Mouse (Mus musculus): ENCODE measurements at regions not wholly inside any gene's neighbourhood (a gene's known extent, or its start where the extent isn't known, plus 50 kb on each side); places are given as distances from the start of the nearest gene placed in this dataset.
A peak's percentile ranks its signal among the peaks of the same experiment; 100 is the strongest.

DNA sequence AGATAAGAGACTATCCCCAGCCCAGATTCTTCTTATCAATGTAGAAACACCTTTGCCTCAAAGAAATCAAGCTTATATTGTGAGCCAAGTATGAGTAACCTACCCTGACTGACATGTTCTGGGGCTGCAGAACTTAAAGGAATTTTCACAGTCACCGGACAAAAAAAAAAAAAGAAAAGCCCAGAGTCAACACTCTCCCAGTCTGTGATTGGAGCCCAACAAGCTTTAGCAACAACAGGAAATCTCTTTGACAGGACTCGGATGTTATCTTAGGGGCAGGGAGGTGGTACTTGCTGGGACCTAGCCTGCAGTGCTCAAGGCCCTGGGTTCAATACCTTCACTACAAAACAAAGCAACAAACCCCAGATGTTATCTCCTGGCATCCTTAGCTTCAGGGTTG is 114.2 kb downstream of the Nectin1 start:
- no peak for DNase-seq (ENCODE audit: low read depth, low spot score)

DNA sequence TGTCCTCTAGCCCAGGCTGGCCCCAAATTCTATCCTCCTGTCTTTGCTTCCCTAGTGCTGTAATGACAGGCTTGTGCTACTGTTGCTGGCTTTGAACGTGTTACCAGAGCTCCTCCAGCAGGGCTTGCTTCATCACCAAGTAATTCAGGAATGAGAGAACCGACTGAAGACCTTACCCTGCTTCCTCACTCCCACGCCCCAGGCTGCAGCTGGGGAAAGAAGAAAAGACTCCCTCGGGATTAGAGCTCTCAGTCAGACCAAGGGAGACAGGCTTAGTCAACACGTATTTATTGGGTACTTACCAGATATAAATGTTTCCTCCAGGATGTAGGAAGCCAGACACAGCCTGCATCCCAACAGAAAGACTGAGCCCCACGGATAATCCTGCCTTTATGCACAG is 115.0 kb downstream of the Nectin1 start:
- no peak for DNase-seq (ENCODE audit: low read depth, low spot score)

DNA sequence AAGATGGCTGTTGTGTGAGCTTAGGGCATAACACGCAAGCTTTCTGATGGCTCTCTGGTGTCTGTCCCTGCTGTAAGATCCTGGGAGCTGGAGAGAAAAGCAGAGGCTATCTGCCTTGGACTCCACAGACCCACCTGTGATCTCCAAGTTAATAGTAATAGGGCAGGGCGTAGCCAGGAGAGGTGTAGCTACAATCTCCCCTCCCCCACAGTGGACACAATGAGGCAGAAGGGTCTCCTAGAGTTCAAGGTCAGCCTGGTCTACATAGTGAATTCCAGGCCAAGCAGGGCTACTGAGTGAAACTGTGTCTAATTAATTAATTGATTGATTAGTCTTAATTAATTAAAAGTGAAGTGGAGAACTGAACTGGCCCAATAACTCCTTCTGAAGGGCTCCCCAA is 116.5 kb downstream of the Nectin1 start:
- DNase-seq (ENCODE audit: low read depth, low spot score), result peak; percentile 92

DNA sequence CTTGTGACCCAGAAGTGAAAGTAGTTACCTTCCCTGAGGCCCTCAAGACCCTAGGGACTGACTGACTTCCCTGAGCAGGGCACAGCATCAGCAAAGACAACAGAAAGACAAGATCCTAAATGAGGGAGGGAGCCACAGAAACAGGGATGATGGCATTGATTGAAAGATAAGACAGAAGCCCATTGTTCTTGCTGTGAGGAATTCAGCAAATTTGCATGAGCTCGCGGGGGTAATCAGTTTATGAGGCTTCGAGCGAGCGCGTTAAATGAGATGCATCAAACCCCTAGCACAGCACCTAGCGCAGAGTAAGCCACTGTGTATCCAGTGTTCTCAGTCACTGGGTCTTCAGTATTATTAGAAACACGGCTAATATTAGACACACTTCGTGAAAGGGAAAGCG is 117.6 kb downstream of the Nectin1 start:
- peak; percentile 54 for DNase-seq (ENCODE audit: low read depth, low spot score)

DNA sequence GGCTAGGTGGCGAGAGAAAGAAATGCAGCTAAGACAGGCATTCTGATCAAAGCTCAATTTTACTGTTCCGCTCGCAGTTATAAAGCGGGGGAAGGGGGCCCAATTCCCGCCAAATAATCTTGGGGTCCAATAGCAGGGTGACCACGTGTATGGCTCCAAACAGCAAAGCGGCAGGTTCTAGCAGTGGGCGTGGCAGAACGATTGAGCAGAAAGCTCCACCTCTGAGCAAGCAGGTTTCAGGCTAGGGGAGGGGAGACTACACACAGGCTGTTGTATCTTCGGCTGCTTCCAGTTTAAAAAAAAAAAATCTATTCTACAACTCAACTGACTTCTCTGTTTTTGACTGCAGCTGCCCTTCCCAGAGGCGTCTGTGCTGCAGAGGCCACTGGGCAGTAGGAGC is 118.2 kb downstream of the Nectin1 start:
- DNase-seq (ENCODE audit: low read depth, low spot score), result peak; percentile 58

DNA sequence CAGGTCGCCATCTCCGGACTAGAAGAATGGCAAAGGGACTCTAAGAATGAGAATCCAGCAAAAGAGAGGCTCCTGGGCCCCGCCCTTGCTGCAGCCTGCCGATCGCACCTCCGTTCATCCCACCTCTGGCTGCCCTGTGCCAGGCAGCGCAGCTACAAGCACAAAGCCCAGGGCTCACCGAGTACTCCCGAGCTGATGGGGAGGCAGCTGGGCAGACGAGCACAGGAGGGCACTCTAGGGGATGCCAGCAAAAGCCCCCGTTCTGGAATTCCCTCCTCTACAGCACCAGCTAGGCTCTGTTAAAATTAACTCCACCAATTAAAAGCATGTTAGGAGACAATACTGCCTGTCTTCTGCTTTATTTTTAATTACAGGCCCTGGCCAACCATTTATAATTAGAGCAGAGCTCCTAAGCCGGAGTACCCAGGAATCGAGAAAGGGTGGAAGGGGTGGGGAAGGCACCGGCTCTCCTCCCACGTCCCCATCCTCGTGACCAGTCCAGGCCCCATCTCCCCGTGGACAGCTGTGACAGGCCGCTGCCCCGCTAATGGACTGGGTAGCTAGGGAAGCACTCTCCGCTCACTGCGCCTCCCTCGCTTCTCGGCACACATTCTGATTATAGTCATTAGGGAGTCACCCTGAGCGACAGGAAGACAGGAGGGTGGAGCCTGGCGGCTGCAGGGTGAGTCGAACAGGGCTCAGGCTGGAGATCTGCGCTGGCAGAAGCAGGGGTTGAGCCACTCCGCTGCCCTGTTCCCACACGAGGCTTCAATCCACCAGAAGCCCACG is 120.0 kb downstream of the Nectin1 start:
- DNase-seq (ENCODE audit: low read depth, low spot score), result peak; percentile 44

DNA sequence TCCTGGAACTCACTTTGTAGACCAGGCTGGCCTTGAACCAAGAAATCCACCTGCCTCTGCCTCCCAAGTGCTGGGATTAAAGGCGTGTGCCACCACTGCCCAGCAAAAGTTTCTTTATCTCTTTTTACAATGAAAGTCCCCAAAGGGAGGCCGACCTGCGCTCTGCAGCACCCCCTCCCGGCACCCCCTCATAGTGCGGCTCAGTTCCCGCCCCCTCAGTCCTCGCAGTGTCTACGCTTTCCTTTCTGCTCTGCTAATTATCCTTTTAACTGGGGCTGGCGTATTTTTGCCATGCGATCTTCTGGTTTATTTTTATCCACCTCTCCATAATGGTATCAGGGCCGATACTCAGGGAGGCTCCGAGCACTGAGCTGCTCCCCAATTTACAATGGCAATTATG is 123.0 kb downstream of the Nectin1 start:
- DNase-seq (ENCODE audit: low read depth, low spot score), result no peak

DNA sequence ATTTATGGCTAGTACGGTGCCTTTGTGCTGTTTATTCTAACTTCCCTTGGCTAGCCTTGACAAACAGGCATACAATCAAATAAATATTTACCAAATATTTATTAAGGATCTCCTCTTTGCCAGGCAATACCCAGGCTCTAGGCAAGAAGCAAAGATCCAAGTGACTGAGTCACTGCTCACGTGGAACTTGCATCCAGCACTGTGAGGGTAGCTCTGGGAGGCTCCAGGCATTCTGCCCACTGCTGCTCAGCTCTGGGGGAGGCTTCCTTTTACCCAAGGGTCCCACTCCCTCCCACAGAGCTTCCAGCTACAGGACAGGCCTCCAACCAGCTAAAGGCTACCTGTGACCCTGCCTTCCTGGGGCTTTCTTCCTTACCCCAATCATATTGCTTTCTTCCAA is 130.1 kb downstream of the Nectin1 start:
- DNase-seq (ENCODE audit: low read depth, low spot score), result no peak

DNA sequence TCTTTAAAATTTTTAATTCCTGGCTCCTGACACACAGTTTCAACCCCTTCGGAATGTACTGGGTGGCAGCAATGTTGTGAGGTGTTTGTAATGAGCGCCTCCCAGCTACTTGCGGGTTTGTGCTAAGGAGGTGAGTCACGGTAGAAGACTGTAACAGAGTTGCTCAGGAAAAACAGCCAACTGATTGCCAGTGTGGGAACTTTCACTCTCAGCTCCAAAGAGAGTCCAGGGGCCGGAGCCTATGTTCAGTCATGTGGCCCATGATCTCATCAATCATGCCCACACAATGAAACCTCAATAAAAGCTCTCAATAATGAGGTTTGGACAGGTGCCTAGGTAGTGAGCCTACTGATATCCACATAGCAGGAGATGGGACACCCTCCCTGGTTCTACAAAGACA is 130.5 kb downstream of the Nectin1 start:
- DNase-seq (ENCODE audit: low read depth, low spot score), result no peak

DNA sequence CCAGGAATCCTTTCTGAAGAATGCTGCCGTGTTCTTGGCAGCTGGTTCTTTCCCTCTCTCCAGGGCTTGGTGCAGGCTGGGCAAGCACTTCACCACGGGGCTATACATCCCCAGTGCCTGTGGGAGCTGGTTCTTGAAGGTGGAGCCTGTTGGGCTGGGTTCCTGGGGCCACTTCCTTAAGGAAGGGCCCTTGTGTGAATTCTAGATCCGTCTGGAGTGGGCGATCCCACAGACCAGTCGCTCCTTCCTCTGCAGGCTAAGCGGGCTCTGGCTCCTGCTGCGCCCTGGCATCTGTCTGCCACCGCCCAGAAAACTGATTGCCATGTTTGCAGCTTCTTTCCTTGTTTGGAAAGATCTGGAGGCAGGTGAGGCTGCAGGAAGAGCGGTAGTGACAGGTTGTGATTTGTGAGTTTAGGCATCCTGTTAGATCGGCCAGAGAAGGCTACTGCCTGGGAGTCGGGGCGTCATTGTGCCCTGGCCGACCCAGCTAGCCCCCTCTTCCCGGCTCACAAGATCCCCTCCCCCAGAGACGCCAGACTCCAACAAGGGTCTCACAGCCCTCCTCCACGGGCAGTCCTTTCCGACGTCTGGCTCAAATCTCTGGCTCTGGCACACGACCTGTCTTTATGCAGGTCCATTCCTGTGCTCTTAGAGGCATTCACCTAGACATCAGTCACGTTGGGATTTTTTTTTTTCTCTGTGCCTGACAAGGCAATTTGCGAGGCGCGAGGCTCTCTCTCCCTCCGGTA is 135.6 kb downstream of the Nectin1 start:
- DNase-seq (ENCODE audit: low read depth, low spot score), result no peak

DNA sequence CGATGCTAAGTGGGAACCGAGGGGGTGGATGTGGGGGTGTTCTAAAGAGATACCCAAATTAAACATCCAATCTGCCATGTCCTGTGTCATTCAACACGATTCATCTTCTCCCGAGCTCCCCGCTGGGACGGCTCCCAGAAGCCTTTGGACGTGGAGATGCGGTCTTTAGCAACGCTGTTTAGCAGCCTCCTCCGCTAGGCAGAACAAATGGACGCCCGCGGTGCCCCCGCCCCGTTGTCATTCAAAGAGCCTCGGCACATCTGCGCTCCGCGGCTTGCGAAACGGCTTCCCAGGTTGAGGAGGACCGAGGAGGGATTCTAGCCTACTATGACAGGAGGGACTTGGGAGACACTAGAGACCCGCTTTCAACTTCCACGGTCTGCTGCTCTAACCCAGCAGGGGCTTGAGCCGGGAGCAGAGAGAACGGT is 136.2 kb downstream of the Nectin1 start:
- DNase-seq (ENCODE audit: low read depth, low spot score), result peak; percentile 76

DNA sequence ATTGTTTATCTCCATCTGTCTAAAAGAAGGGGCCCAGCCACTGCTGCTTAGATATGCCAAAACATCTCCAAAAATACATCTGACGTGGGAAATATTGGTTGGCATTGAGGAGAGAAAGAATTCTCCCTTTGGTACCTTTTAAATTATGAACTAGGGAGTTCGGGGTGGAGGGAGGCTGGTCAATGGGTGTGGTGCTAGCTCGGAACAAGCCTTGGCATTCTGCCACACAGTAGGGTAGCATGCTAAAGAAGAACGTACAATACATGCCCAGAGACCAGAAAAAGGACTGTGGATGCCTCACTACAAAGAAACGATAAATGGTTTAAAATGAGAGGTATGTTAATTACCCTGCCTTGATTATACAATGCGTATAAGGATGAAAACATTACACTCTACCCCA is 149.3 kb downstream of the Nectin1 start:
- DNase-seq (ENCODE audit: low read depth, low spot score), result no peak

DNA sequence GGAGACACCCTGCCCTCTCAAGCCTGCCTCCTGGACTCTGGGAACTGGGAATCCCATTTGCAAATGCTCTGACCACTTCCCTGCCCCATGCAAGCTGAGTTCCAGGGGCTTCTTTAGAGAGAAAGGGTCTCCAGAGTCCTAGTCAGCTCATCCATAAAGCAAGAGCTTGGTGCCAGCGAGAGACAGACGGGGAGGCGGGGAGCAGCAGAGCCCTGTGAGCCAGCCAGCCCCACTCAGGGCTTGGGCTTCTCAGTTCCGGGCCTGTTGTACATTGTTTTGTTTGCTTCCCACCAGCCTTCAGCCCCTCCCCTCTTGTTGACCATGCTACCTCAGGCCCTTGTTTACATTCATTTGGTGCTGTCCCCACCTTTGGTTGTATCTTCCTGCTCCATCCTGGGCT is 143.9 kb upstream of the Thy1 start:
- no peak for DNase-seq (ENCODE audit: low read depth, low spot score)

DNA sequence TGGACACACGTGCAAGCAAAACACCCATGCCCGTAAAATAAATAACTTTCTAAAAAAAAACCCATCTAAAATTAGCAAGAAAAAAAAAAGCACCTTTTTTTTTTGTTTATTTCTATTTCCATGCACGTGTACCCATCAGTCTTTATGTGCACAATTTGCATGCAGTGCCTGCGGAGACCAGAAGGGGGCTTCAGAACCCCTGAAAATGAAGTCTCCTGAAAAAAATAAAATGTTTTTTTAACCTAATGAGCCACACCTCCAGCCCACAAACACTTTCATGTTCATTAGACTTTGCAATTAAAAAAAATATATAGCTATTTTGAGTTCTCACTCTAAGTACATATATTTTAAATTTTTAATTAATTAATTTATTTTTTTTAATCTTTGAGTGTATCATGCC is 134.9 kb upstream of the Thy1 start:
- peak; percentile 46 for DNase-seq (ENCODE audit: low read depth, low spot score)

DNA sequence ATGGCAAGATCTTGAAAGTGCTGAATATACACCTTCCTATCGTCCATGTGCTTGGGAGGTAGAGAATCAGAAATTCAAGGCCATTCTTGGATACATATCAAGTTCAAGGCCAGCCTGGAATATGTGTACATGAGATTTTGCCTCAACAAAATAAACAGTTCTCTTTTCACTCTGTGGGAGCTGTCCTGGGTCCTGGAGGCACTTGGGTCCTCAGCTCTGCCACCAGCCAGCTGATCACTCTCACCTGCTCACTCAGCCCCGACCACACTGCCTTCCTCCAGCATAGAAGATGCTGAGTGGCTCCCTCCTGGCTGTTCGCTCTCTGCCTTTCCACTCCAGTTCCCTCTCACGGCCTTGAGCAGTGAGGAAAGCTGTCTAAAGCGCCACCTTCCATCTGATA is 128.2 kb upstream of the Thy1 start:
- peak; percentile 38 for DNase-seq (ENCODE audit: low read depth, low spot score)

DNA sequence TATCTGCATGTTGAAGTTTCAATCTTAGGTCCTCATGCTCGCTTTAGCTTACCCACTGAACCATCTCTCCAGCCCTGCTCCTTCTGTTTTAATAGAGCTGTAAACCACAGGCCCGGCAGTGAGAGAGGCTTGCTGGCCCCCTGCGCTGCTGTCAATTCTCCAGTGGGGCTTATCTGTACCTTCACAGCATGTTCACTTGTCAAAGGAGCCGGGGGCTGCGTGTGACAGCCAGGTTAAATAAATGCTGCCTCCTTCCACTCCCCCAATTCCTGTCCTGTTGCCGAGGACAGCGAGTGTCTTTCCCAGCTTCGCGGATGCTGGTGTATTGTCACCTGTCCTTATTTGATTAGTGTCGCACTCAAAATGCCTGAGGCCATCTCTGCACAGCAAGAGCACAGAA is 125.7 kb upstream of the Thy1 start:
- DNase-seq (ENCODE audit: low read depth, low spot score), result no peak

DNA sequence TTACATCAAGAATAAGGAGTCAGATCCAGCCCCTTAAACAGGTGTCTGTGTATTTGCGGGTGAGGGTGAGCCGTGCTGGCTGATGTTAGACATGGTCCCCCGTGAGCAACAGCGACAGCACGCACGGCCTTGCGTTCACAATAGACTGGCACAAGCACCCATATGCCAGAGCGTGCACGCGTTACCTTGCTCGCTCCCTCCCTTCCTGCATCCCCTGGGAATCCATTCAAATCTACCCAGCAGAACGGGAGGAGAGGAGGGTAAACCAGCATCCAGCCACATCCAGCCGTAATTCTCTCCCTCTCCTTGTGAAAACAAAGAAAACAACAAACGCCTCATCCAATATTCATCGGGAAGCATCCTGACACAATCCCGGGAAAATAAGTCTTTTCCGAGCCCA is 124.2 kb upstream of the Thy1 start:
- DNase-seq (ENCODE audit: low read depth, low spot score), result no peak

DNA sequence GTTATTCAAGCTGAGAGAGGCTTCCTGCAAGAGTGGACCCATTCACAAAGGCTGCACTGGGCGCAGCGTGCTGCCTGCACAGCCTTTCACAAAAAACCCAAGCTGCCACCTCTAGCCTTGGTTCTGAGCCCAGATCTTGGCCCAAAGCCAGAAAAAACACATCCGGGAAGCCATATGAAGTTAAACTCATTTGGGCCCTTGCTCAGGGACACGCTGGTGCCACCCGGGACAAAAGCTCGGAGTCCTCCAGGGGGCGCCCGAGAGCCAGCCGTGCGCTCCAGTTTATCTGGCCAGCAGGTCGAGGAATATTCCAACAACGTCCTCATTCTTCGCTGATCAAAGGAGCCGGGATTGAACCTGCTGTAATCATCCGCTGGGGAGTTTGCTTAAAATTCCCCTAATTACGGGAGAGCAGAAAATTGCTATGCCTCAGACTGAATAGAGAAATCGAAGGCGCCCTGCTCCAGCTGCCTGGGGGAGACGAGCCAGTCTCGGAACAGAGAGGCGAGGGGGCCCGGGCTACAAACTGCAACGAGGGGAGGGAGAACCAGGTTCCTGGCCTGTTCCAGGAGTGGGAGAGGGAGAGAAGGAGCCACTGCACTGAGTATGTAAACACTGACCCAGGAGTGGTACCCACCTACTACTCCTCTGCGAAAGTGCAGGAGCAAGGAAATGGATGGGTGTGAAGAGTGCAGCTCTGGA is 123.0 kb upstream of the Thy1 start:
- DNase-seq (ENCODE audit: low read depth, low spot score), result peak; percentile 72

DNA sequence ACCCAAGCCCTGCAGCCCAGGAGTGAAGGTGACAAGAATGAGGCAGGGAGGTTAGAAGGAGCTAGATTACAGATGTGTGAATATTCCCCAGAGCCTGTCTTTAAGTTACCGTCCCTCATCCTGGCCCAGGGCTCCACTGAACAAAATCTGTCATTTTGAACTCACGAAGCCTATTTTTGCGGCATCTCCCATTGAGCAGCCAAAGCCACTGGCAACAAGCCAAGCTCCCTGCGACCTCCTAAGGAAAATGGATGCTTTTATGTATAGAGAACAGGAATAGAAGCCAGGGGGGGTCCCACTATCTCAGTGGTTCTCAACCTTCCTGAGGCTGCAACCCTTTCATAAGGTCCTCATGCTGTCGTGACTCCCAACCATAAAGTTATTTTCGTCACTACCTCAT is 121.0 kb upstream of the Thy1 start:
- no peak for DNase-seq (ENCODE audit: low read depth, low spot score)

DNA sequence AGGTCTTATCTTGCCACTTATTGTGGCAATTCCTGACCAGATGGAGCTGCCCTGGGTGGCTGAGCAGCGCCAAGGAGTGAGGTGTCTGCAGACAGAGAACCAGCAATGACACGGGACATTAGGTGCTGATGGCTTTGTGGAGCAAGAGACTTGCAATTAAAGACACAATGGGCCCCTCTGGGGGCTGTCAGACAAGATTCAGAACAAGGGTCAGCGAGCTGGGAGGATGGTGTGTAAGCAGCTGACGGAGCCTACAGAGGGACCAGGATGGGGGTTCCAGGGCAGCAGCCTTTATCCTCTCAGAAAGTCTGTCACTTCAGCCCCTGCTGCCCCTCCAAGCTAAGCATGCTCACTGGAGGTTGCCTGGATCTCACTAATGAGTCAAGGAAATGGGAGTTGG is 120.1 kb upstream of the Thy1 start:
- no peak for DNase-seq (ENCODE audit: low read depth, low spot score)

DNA sequence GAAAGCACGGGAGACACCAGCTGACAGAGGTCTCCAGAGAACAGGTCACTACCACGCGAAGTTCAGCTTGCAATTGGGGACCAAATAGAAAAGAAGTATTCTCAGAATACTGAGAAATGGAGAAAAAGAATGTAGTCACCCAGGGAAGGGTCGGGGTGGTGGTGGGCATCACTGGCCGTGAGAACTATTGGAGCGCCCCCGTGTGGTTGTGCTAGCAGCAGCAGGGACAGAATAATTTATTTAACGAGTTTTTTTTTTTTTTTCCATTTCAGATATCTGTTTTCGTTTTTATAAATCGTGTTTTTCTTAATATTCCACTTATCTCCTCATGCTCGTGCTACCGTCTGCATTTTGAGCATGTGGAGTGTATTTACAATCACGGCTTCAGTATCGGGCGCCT is 118.4 kb upstream of the Thy1 start:
- DNase-seq (ENCODE audit: low read depth, low spot score), result no peak

DNA sequence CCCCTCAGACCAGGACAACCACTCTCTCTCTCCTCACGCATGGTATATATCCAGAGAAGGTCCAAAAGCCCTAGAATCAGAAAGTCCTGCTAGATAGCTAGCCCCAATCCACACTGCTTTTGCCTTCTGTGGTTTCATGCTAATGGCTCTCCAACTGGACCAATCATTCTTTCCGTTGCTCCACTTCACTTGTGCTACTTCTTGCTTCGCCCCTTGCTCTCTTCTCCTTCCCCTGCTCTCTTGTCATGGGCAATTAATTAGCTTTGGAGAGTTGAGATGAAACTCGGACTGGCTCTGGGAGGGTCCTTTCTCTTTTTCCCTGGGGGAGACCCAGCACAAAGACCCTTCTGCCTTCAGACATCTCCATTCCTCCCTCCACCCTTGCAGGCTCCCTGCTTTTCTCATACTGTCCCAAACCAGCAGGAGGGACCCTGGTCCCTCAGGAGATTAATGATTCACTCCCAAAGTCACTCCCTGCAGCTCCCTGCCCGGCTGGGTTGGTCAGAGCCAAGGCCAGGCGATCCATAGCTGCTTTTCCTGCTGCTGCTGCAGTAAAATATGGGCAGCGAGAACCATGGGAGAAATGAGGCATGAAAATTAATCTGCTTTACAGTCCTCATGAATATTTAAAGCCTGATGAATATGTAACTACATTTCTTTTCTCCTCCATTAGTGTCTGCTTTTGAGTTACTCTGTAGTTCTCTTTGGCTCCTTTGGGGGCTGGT is 113.7 kb upstream of the Thy1 start:
- no peak for DNase-seq (ENCODE audit: low read depth, low spot score)

Data from ES-CJ7 (cell line).